Mouse (Mus musculus) neutrophil, adult 5-6 weeks (primary cell): ENCODE results near the gene Mettl4. TPM values are rescaled to one million over a fixed set of nuclear protein-coding genes. Genes with fewer than 3 reads are reported as not detected.

Experiments used
- ATAC-seq: fragments of 151-379, 151-347 bp; 2 replicates; pipeline ENCODE4 v1.8.0; 2017; ENCODE audit warnings: mild to moderate bottlenecking, moderate TSS enrichment; ENCODE audit not compliant: insufficient number of reproducible peaks, poor library complexity, low FRiP score, severe bottlenecking; ENCODE audit errors: extremely low read depth
- total RNA-seq: library from RNA; stranded (forward); fragments of 200-1000 nt; gene quantifications from 2 replicates; pipeline ENCODE4 v1.2.3, GENCODE M21; 2017

The Mettl4 gene
- total RNA-seq: 17.9 and 19.9 TPM in 2 replicates

GRCm38 (mm10) chr17:94749466-94750135 is at the start of gene Mettl4:
Mettl4 (minus strand) TSS chr17:94750019.
- peak; percentile 91 for ATAC-seq

DNA sequence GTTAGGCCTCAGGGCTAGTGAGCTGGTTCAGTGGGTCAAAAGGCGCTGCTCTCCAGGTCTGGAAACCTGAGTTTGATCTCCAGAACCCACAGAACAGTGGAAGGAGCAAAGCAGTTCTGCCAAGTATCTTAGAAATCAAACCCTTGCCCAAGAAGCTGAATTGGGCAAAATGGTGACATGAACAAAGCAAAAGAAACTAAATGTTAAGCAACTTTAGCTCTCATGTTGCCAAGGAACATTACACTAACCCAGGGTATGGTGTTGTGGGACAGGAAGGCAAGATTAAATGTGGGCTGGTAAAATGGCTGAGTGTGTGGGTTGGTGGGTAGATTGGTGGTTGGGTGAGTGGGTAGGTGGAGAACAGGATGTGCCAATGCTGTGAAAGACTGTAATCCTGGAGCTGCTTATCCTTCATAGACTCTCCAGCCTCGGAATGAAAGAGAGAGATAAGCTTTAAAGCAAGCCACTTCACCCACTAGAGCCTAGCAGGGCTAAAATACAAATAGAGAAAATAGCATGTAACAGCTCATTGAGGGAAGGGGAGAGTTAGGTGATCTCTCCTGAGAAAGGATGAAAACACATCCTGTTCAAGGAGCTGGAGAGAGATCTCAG is 29.2 kb upstream of the Mettl4 start:
- ATAC-seq: no peak

DNA sequence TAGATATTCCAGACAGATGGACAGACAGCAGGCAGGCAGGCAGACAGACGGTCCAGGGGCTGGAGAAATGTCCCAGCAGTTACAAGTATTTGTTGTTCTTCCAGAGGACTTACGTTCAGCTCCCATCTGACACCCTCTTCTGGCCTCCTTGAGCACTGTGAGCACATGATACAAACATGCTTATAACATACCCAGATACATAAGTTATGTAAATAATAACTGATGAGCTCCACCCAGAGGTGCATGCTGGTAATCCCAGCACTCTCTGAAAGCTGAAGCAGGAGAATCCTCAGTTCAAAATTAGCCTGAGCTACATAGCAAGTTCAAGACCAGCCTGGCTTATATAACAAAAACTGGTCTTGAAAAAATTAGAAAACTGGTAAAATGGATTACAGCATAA is 18.7 kb upstream of the Mettl4 start:
- ATAC-seq: no peak

DNA sequence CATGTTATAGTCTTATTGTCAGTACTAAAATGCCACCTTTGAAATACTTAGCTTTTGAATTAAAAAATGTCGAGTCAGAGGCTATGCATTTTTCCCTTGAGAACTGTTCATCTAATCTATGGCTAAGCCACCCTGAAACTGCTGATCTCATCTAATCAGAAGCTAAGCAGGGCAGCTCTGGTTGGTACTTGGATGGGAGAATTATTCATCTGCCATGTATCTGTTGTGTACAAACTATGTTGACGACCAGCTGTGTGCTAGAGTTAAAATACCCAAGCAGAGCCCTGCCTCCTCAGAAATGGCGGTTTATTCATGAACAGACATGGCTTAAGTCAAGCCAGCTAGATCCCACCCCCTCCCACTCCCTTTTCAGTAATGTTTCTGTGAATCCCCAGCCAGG is 14.9 kb upstream of the Mettl4 start:
- ATAC-seq: no peak

DNA sequence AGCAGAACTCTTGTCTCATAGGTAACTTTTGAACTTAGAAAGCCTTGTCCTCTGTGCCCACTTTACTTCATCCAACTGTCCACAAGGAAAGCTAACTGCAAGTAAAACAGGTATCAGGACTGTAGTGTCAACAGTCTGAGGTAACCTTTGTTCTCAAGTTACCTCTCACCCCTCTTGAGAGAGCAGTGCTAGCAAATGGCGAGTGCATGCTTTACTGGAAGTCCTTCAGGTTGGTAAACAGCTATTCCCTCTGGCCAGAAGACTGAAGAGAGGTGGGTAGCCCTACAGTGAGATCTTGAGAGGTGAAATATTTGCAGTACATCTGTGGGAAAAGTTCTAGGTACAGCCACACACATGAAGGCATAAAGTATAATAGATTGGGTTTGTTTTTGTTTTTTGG is 14.2 kb upstream of the Mettl4 start:
- ATAC-seq: no peak

GRCm38 (mm10) chr17:94762405-94762804 is 12.6 kb upstream of the Mettl4 start:
- ATAC-seq: no peak

DNA sequence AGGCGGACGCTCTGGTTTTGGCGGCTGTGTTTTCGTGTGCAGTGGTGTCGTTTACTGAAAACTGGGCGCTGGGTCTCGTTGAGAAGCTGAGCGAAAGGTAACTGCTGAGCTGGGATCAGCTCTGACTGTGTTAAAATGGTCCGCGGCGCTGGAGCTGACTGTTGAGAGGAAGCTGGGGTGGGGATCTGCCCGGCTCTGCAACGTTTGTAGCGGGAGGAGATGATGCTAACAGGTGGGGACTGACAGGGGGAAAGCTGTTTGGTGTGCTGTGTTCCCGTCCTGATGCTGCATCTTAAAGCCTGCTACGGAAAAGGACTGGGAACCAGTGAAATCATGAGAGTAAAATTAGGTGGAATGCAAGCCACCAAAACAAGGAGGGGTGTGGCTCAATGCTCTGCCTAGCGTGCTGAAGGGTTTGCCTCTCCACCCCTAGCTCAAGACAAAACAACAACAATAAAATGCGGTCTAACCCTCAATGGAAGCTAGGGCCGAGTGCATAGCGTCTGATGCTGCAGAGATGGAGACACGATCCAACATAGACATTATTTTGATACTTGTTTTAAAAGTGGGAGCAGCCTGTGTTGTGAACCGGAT is 414 bp upstream of the Mettl4 start:
- no peak for ATAC-seq

GRCm38 (mm10) chr17:94738173-94738572 is 11.6 kb downstream of the Mettl4 start:
- ATAC-seq: no peak

GRCm38 (mm10) chr17:94735885-94736284 is 13.9 kb downstream of the Mettl4 start:
- ATAC-seq: no peak

GRCm38 (mm10) chr17:94735437-94735836 is 14.4 kb downstream of the Mettl4 start:
- 0 out of 2 replicates have a peak, but pooled peaks have one; percentile 30 for ATAC-seq

- ATAC-seq: peak; percentile 60; the same call in 1 of the 2 replicates
Observed at GRCm38 (mm10) chr17:94730416-94730815, 19.4 kb downstream of the Mettl4 start.

- ATAC-seq: no peak
Observed at GRCm38 (mm10) chr17:94726750-94727149, 23.1 kb downstream of the Mettl4 start.

GRCm38 (mm10) chr17:94673515-94674317 is 76.1 kb downstream of the Mettl4 start:
- no peak for ATAC-seq
